Mouse (Mus musculus) embryonic facial prominence, embryonic 14.5 days (tissue): ENCODE data around the gene Nudt6. TPM values are rescaled to one million over a fixed set of nuclear protein-coding genes. Genes with fewer than 3 reads are reported as not detected.

Experiments used
- ATAC-seq: fragments of 200-750 bp; cut with Nextera tagmentation; 2 replicates; pipeline ENCODE4 v1.8.0; 2017; ENCODE audit warnings: low read depth, moderate number of reproducible peaks, moderate TSS enrichment
- DNase-seq: peaks from one replicate; pipeline ENCODE4 v3.0.0-alpha.2; 2015; ENCODE audit warnings: low spot score
- H3K27ac ChIP-seq: fragments of 300-500 bp; sonication (generic); replicated peaks from 2 replicates; pipeline ENCODE4 v1.5.1; 2014; ENCODE audit warnings: low read depth, mild to moderate bottlenecking, low read length, moderate library complexity
- H3K27me3 ChIP-seq: fragments of 300-500 bp; sonication (generic); replicated peaks from 2 replicates; pipeline ENCODE4 v1.6.1; 2014; ENCODE audit warnings: low read length; ENCODE audit not compliant: control insufficient read depth, insufficient read depth
- H3K36me3 ChIP-seq: fragments of 300-500 bp; sonication (generic); 2 replicates; pipeline ENCODE4 v1.6.1; 2014; ENCODE audit warnings: low read length, mixed read lengths; ENCODE audit not compliant: control insufficient read depth, insufficient read depth
- H3K4me1 ChIP-seq: fragments of 300-500 bp; sonication (generic); 2 replicates; pipeline ENCODE4 v1.6.1; 2014; ENCODE audit warnings: antibody characterized with exemption, low read length; ENCODE audit not compliant: control insufficient read depth, insufficient read depth
- H3K4me2 ChIP-seq: fragments of 300-500 bp; sonication (generic); 2 replicates; pipeline ENCODE4 v1.6.1; 2014; ENCODE audit warnings: low read depth, mild to moderate bottlenecking, low read length, moderate library complexity, mixed read lengths
- H3K4me3 ChIP-seq: fragments of 300-500 bp; sonication (generic); 2 replicates; pipeline ENCODE4 v1.5.1; 2014; ENCODE audit warnings: low read depth, mild to moderate bottlenecking, low read length
- H3K9ac ChIP-seq: fragments of 300-500 bp; sonication (generic); 2 replicates; pipeline ENCODE4 v1.6.1; 2014; ENCODE audit warnings: low read depth, mild to moderate bottlenecking, low read length, moderate library complexity, mixed read lengths
- H3K9me3 ChIP-seq: fragments of 300-500 bp; sonication (generic); 2 replicates; pipeline ENCODE4 v1.6.1; 2016; ENCODE audit warnings: low read length; ENCODE audit not compliant: control insufficient read depth
- WGBS: fragments of 180-500 bp; shearing (Covaris S2); extraction: QIAGEN DNeasy Blood & Tissue Kit; methylation state at CpG from one replicate; pipeline ENCODE4 v1.1.7; 2014; 5-methylcytosine and 5-hydroxymethylcytosine counted together
- polyA plus RNA-seq: library from polyadenylated mRNA; unstranded; fragments of >200 nt; fragmentation: Nextera tagmentation; extraction: Ambion mirVana; gene quantifications from 2 replicates; pipeline ENCODE4 v1.2.1, GENCODE M21; 2014

Gene Nudt6
- 4.7 and 6.7 TPM in 2 replicates for polyA plus RNA-seq

DNA sequence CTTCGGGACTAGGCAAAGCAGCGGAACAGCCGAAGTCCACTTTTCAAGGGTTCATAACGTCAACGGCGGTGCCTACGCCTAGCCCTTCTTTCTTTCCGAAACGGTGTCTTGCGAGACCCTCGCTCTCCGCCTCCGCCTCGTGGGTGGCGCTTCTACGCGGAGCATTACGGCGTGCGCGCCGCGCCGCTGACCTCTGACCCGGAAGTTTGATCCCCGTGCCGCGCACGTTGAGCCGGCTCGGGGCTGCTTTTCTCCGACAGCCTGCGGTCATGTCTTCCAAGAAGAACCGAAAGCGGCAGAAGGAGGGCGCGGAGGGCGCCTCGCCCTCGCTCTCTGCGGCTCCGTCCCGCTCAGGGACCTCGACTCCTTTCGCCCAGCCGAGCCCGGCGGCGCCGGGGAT is at the start of gene Nudt6:
Gene Nudt6, minus strand, starts transcription at position 140 of the 400 bp plus-strand sequence.
- H3K27ac ChIP-seq: peak within 1 kb of the TSS; percentile 93
- H3K36me3 ChIP-seq: peaks cover 4% of the 10 kb centered on the region
- H3K27me3 ChIP-seq: no peaks in the 10 kb centered on the region
- H3K9me3 ChIP-seq: no peaks in the 10 kb centered on the region
- ATAC-seq (peak; percentile 90), DNase-seq (peak; percentile 96)
- peaks cover 8% of the 10 kb centered on the region for H3K4me1 ChIP-seq
- WGBS: 0% methylated on average over 41 of the region's 50 CpGs
- H3K9ac ChIP-seq: peak within 1 kb of the TSS; percentile 87
- peak within 1 kb of the TSS; percentile 82 for H3K4me3 ChIP-seq
- H3K4me2 ChIP-seq: peak within 1 kb of the TSS; percentile 84

GRCm38 (mm10) chr3:37469353-37469752 is 49.3 kb upstream of the Nudt6 start:
- no peaks in the 10 kb centered on the region for H3K27me3 ChIP-seq
- H3K36me3 ChIP-seq: peaks cover 9% of the 10 kb centered on the region; the same call in 1 of the 2 replicates
- no peaks in the 10 kb centered on the region for H3K9me3 ChIP-seq
- H3K4me1 ChIP-seq: 0 out of 2 replicates have a peak, but pooled peaks cover 4% of the 10 kb centered on the region
- no peak overlapping the region for H3K4me2 ChIP-seq
- no peak for DNase-seq
- no peak overlapping the region for H3K27ac ChIP-seq
- H3K9ac ChIP-seq: no peak overlapping the region
- WGBS: 86% methylated on average over 4 of the region's 4 CpGs
- ATAC-seq: no peak
- no peak overlapping the region for H3K4me3 ChIP-seq

DNA sequence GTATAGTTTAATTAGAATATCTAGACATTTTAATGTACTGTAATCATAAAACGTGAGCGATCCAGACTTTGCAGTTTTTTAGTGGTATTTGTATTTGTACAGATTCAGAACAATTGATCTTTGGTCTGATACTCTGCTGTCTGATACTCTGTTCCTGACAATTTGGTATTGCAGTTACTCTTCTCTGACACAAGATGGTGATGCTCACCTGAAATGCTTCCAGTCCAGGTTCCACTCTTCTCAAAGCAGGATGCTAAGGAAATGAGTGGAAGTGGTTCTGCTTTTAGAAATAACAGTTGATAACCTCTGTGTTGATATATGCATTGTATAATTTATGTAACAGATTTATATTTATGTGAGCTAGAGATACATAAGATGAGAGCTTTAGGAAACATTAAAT is 48.2 kb upstream of the Nudt6 start:
- H3K4me1 ChIP-seq: 0 out of 2 replicates have a peak, but pooled peaks cover 4% of the 10 kb centered on the region
- H3K4me2 ChIP-seq: no peak overlapping the region
- no peak overlapping the region for H3K4me3 ChIP-seq
- peaks cover 9% of the 10 kb centered on the region; the same call in 1 of the 2 replicates for H3K36me3 ChIP-seq
- no peaks in the 10 kb centered on the region for H3K9me3 ChIP-seq
- DNase-seq: peak; percentile 54
- H3K27me3 ChIP-seq: no peaks in the 10 kb centered on the region
- ATAC-seq: 0 out of 2 replicates have a peak, but pooled peaks have one; percentile 55
- H3K9ac ChIP-seq: no peak overlapping the region
- no peak overlapping the region for H3K27ac ChIP-seq
- 86% methylated on average over 2 of the region's 2 CpGs for WGBS

- Histone ChIP-seq H3K27ac (no peak overlapping the region), H3K4me1 (no peaks in the 10 kb centered on the region), H3K4me2 (no peak overlapping the region), H3K9ac (no peak overlapping the region), H3K36me3 (peaks cover 22% of the 10 kb centered on the region), H3K27me3 (no peaks in the 10 kb centered on the region), H3K9me3 (no peaks in the 10 kb centered on the region), H3K4me3 (no peak overlapping the region)
- WGBS: 84% methylated on average over 1 of the region's 1 CpGs
- ATAC-seq (no peak), DNase-seq (no peak)
These were observed 36.0 kb upstream of the Nudt6 start for GRCm38 (mm10) chr3:37455992-37456391.

GRCm38 (mm10) chr3:37443409-37443808 is 23.4 kb upstream of the Nudt6 start:
- H3K4me2 ChIP-seq: no peak overlapping the region
- no peak overlapping the region for H3K9ac ChIP-seq
- no peak overlapping the region for H3K4me3 ChIP-seq
- DNase-seq (no peak), ATAC-seq (no peak)
- no peaks in the 10 kb centered on the region for H3K4me1 ChIP-seq
- WGBS: 96% methylated on average over 2 of the region's 2 CpGs
- no peaks in the 10 kb centered on the region for H3K9me3 ChIP-seq
- H3K27me3 ChIP-seq: no peaks in the 10 kb centered on the region
- H3K27ac ChIP-seq: no peak overlapping the region
- H3K36me3 ChIP-seq: peaks cover 34% of the 10 kb centered on the region

DNA sequence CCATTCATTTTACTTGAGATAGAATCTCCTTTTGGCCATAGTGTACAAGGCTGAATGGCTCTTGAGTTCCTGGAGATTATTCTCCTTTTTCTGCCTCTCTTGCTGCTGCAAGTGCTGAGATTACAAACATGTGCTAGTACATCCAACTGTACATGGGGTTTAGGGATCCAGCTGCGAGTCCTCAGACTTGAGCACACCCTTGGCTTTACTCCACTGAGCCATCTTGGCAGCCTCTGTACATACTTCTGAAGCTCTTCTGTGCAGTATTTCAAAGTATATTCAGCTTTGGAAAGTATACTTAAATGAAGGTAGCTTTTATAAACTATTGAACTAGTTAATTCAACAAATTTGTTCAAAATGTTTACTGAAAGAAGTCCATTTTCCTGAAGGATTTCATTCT is 19.8 kb upstream of the Nudt6 start:
- Histone ChIP-seq H3K9ac (no peak overlapping the region), H3K4me2 (no peak overlapping the region), H3K4me1 (no peaks in the 10 kb centered on the region), H3K4me3 (no peak overlapping the region), H3K27ac (no peak overlapping the region), H3K27me3 (no peaks in the 10 kb centered on the region), H3K9me3 (no peaks in the 10 kb centered on the region), H3K36me3 (peaks cover 55% of the 10 kb centered on the region)
- WGBS: 68% methylated on average over 1 of the region's 1 CpGs
- no peak for ATAC-seq
- peak; percentile 19 for DNase-seq

DNA sequence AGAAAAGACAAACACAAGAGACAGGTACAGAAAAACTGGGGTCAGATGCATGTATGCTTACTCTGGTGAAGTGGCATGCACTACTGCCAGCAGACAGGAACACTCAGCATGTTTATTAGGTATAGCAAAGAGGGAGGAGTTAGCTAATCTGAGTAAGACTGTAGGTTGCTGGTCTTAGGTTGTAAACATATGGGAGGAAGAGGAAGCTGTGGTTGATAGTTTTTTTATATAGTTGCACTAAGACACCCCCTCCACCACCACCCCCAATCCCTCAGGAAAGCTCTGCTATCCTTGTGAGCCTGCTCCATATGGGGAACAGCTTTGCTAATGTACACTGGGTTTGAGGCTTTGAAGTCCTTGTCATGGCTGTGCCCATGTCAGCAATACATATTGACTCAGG is 10.3 kb upstream of the Nudt6 start:
- Histone ChIP-seq H3K4me3 (no peak overlapping the region), H3K4me2 (no peak overlapping the region), H3K4me1 (no peaks in the 10 kb centered on the region), H3K9me3 (no peaks in the 10 kb centered on the region), H3K27me3 (no peaks in the 10 kb centered on the region), H3K36me3 (peaks cover 57% of the 10 kb centered on the region), H3K27ac (no peak overlapping the region), H3K9ac (no peak overlapping the region)
- ATAC-seq: no peak
- no peak for DNase-seq

DNA sequence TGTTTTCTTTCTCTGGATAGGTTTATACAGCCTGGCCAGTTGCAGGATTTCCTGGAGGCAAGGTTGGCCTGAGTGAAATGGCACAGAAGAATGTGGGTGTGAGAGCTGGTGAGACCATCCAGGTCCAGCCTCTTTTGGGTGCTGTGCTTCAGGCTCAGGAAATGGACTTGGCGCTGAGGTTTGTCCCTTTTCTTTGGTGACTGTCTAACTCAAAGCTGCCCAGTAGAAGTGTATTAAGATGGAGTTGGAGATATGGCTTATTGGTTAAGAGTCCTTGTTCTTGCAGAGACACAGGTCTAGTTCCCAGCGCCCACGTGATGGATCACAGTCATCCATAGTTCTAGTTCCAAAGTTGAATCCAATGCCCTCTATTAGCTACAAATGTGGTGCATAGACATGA is 6.1 kb upstream of the Nudt6 start:
- Histone ChIP-seq H3K9ac (no peak overlapping the region), H3K36me3 (peaks cover 39% of the 10 kb centered on the region), H3K4me1 (peaks cover 5% of the 10 kb centered on the region), H3K9me3 (no peaks in the 10 kb centered on the region), H3K4me2 (no peak overlapping the region), H3K27me3 (no peaks in the 10 kb centered on the region), H3K27ac (no peak overlapping the region), H3K4me3 (no peak overlapping the region)
- DNase-seq: no peak
- ATAC-seq: no peak
- 97% methylated on average over 3 of the region's 3 CpGs for WGBS

GRCm38 (mm10) chr3:37421179-37421578 is 1.2 kb upstream of the Nudt6 start:
- DNase-seq: no peak
- no peak for ATAC-seq

More at GRCm38 (mm10) chr3:37421179-37421578, 1.2 kb upstream of the Nudt6 start:
- Histone ChIP-seq H3K4me1 (peaks cover 8% of the 10 kb centered on the region), H3K27ac (peak overlapping the region; percentile 93; the same call in 1 of the 2 replicates), H3K4me3 (peak overlapping the region; percentile 82), H3K9me3 (no peaks in the 10 kb centered on the region), H3K4me2 (peak overlapping the region; percentile 84), H3K27me3 (no peaks in the 10 kb centered on the region), H3K36me3 (peaks cover 13% of the 10 kb centered on the region), H3K9ac (peak overlapping the region; percentile 87)
- WGBS: 3% methylated on average over 3 of the region's 3 CpGs
